Mouse (Mus musculus) MEL (cell line): Measurements from ENCODE around the gene 4930455H04Rik.

Experiments
- BHLHE40 ChIP-seq: IDR thresholded peaks from 2 replicates; pipeline ENCODE4 v1.6.1; 2012; ENCODE audit warnings: low read depth, mild to moderate bottlenecking, inconsistent platforms, low read length, improper control_type of control experiment, borderline replicate concordance
- CTCF ChIP-seq, 3 experiments: IDR thresholded peaks in 2 of 3; conservative IDR thresholded peaks in 1 of 3; 2 replicates each; pipeline ENCODE4 v1.5.1; 2011 to 2012; ENCODE audit warnings: low read length in 3 of 3, low read depth in 2 of 3, mild to moderate bottlenecking in 2 of 3, improper control_type of control experiment in 1 of 3, inconsistent platforms in 1 of 3, mixed read lengths in 1 of 3, moderate library complexity in 1 of 3; ENCODE audit not compliant: control insufficient read depth in 1 of 3, insufficient read depth in 1 of 3, poor library complexity in 1 of 3, severe bottlenecking in 1 of 3
- ELF1 ChIP-seq: IDR thresholded peaks from 2 replicates; pipeline ENCODE4 v1.6.1; 2014; ENCODE audit warnings: low read depth, mild to moderate bottlenecking, inconsistent platforms, low read length, improper control_type of control experiment, moderate library complexity
- ETS1 ChIP-seq: IDR thresholded peaks from 2 replicates; pipeline ENCODE4 v1.6.1; 2012; ENCODE audit warnings: low read depth, mild to moderate bottlenecking, inconsistent platforms, low read length, improper control_type of control experiment, moderate library complexity
- MAX ChIP-seq: IDR thresholded peaks from 2 replicates; pipeline ENCODE4 v1.6.1; 2011; ENCODE audit warnings: low read length, improper control_type of control experiment
- MEF2A ChIP-seq: IDR thresholded peaks from 2 replicates; pipeline ENCODE4 v1.6.1; 2014; ENCODE audit warnings: low read depth, mild to moderate bottlenecking, inconsistent platforms, low read length, improper control_type of control experiment; ENCODE audit not compliant: poor library complexity, insufficient replicate concordance, severe bottlenecking; ENCODE audit errors: extremely low read depth
- NRF1 ChIP-seq: IDR thresholded peaks from 2 replicates; pipeline ENCODE4 v1.6.1; 2014; ENCODE audit warnings: low read depth, mild to moderate bottlenecking, inconsistent platforms, low read length, improper control_type of control experiment, moderate library complexity; ENCODE audit not compliant: poor library complexity, insufficient read depth, severe bottlenecking
- POLR2A ChIP-seq, 2 experiments: IDR thresholded peaks; 2 replicates each; pipeline ENCODE4 v1.6.1; 2011 to 2012; ENCODE audit warnings: low read length in 2 of 2, mild to moderate bottlenecking in 2 of 2, control low read depth in 1 of 2, improper control_type of control experiment in 1 of 2, low read depth in 1 of 2, moderate library complexity in 1 of 2; ENCODE audit not compliant: control insufficient read depth in 1 of 2, insufficient read depth in 1 of 2, poor library complexity in 1 of 2
- ZMIZ1 ChIP-seq: IDR thresholded peaks from 2 replicates; pipeline ENCODE4 v1.6.1; 2012; ENCODE audit warnings: low read depth, mild to moderate bottlenecking, inconsistent platforms, low read length, improper control_type of control experiment, moderate library complexity

DNA sequence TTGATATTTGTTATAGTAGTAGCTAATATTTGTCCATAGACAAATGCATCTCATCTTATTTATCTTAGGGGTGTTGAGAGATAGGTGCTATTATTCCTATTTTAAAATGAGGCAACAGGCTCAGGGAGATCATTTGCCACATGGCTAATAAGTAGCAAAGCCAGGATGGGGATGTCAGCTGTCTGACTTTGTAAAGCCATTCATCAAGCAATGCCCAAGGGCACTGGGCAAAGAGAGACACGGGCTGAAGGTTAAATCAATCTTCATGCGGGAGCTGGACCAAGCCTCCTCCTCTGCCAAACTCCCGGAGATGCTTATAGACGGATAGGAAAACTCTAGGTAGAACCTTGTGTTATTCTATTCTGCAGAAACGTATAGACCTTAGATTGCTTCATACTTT, 1.7 kb downstream of the 4930455H04Rik start:
- TF ChIP-seq BHLHE40 (no peak), ETS1 (no peak), MEF2A (no peak), CTCF (IDR thresholded peaks at IDR 0.05 in 2 of 3, conservative IDR thresholded peaks at IDR 0.05 in 1 of 3; ENCODE audit: control insufficient read depth in 1 of 3, insufficient read depth in 1 of 3, low read depth in 2 of 3, low read length in 3 of 3, poor library complexity in 1 of 3, severe bottlenecking in 1 of 3) (no peak), ZMIZ1 (no peak), ELF1 (no peak), MAX (no peak), POLR2A (IDR thresholded peaks at IDR 0.05; ENCODE audit: control insufficient read depth in 1 of 2, insufficient read depth in 1 of 2, low read depth in 1 of 2, low read length in 2 of 2, poor library complexity in 1 of 2) (no peak), NRF1 (no peak)
